Mouse (Mus musculus) ZHBTc4 (cell line): ENCODE data around the gene Tmem217.
"Not testable (repeated sequence)": the region's sequence is repeated elsewhere in the genome, so short reads cannot be mapped to it uniquely, and the experiment has no call there.

Experiments
- DNase-seq: peaks from one replicate; pipeline ENCODE4 v3.0.0-alpha.2; 2011; ENCODE audit warnings: low read depth, low spot score

The Tmem217 gene

DNA sequence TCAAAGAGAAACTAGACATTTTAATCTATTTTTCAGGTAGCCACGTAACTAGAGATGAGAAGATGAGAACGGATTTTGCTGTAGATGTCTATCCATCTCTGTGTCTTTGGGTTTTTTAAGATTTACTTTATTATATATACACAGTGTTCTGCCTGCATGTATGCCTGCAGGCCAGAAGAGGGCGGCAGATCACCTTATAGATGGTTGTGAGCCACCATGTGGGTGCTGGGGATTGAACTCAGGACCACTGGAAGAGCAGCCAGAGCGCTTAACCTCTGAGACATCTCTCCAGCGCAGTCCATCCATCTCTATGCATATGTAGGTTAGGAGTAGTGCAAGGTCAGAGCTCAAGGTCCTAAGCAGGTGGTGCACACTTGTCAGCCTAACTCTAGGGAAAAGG, 48.5 kb downstream of the Tmem217 start:
- DNase-seq, result peak; percentile 62

- no peak for DNase-seq
These were observed 49.2 kb downstream of the Tmem217 start for GRCm38 (mm10) chr17:29502669-29503665.

DNA sequence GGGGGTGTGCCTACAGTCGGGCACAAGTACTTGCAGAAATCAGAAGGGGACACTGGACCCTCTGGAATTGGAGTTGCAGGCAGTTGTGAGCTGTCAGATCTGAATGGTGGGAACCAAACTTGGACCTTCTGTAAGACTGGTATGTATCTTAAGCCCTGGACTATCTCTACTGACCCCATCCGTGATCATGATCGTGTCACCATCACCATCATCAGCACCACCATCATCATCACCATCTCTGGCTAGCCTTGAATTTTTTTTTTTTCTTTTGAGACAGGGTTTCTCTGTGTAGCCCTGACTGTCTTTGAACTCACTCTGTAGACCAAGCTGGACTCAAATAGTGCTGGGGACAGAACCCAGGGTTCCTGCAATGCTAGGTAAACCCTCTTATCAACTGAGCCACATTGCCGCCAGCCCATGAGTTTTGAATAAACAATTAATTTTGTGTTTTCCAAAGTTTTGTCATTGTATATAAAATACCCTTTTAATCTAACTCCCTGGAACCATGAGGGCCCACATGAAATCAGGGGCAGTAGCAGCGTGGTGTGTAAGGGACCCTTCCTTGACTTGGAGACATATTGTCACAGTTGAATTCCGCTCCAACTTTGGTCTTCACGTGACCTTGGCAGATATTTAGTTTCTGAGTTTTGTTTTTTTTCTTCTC, 50.0 kb downstream of the Tmem217 start:
- DNase-seq, result no peak

DNA sequence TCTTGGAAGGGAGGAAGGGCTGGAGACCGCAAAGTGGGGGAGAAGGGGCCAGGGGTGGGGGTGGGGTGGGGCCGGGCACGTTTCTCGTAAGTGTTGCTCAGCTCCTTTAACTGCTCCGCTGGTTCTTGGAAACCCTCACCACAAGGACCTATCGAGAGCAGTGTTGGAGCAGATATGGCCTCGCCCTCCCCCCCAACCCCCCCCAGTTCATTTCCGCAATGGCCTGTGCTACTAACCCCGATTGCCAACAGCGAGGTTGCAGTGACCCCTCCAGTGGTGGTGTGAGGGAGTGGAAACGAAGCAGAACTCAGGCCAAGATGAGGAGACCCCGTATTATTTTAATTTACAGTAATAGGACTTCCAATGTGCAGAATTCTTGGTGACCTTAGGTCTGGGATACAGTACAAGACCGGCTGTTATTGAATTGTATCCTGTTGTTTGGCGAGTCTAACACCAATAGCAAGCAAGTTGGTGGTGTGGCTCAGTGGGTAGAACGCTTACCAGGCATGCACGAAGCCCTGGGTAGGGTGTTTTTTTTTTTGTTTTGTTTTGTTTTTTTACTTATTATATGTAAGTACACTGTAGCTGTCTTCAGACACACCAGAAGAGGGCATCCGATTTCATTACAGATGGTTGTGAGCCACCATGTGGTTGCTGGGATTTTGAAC, 51.2 kb downstream of the Tmem217 start:
- DNase-seq, result no peak

DNA sequence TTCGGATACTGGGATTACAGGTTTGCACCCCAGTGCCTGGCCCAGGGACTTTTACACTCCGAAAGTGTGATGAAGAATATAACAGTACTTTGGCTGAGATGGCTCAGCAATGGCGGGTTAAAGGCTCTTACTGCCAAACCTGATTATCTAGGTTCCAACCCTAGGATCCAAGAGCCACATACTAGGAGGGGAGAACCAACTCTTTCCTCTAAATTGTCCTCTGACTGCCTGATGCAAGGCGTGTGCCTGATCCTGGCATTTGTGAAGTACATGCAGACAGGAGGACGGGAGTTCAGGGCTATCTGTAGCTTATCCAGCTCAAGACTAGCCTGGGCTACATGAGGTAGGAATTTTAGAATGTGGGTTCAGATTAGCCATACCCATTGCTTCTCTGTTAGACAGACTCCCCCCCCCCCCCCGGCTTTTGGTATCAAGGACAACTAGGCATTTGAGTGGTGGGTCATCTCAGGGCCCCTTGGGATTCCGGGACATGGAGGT, 51.9 kb downstream of the Tmem217 start:
- no peak for DNase-seq

DNA sequence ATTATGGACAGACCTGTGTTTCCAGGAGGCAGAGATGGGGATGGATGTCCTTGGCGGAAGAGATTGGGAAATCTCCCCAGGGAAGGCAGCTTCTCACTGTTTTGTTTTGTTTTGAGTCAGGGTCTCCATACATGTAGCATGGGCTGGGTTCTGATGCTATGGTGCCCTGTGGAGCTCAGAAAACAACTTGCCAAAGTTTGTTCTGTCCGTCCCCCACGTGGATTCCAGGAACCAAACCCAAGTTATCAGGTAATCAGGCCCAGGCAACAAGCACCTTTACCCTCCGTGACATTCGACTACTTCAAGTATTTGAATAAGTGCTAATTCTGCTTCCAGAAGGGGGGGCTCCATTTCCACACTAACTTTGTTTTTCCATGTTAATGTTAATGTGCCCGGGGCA, 52.7 kb downstream of the Tmem217 start:
- no peak for DNase-seq

- DNase-seq, result not testable (repeated sequence)
These were observed 53.2 kb downstream of the Tmem217 start for GRCm38 (mm10) chr17:29498952-29499351.

DNA sequence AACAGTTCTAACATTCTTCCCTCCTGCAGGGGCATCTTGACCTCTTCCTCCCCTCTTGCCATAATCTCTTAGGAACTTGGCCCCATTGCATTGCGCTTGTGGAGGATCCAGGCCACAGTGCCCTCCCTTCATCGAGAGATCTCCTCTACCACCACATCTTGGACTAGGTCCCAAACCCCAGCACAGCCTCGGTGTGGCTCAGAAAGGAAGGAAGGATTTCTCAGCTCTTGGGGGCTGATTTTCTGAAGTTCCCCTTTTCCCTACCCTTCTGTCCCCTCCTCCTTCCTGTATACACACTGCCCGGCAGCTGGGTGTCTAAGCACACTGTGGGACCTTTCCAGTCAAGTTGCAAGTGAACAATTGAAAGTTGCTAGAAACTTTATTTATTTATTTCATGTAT, 54.2 kb downstream of the Tmem217 start:
- DNase-seq, result no peak

DNA sequence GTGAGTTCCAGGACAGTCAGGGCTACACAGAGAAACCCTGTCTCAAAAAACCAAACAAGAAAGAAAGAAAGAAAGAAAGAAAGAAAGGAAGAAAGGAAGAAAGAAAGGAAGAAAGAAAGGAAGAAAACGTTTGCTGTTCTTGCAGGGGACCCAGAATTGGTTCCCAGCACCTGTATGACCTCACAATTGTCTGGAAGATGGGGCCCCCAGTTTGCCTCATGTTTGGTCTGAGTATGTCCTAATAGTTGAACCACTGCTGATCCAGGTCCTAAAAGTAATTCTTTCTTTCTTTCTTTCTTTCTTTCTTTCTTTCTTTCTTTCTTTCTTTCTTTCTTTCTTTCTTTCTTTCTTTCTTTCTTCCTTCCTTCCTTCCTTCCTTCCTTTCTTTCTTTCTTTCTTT, 54.7 kb downstream of the Tmem217 start:
- DNase-seq, result not testable (repeated sequence)

DNA sequence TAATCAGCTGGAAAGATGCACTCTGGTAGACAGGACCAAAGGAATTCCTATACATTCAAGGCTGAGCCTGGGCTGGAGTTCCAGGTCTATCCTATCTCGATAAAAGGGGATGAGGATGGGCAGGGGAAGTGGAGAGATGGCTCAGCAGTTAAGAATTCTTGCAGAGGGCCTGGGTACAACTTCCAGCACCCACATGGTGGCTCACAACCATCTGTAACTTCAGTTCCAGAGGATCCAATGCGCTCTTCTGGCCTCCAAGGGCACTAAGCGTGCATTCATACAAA, 55.2 kb downstream of the Tmem217 start:
- DNase-seq, result no peak

DNA sequence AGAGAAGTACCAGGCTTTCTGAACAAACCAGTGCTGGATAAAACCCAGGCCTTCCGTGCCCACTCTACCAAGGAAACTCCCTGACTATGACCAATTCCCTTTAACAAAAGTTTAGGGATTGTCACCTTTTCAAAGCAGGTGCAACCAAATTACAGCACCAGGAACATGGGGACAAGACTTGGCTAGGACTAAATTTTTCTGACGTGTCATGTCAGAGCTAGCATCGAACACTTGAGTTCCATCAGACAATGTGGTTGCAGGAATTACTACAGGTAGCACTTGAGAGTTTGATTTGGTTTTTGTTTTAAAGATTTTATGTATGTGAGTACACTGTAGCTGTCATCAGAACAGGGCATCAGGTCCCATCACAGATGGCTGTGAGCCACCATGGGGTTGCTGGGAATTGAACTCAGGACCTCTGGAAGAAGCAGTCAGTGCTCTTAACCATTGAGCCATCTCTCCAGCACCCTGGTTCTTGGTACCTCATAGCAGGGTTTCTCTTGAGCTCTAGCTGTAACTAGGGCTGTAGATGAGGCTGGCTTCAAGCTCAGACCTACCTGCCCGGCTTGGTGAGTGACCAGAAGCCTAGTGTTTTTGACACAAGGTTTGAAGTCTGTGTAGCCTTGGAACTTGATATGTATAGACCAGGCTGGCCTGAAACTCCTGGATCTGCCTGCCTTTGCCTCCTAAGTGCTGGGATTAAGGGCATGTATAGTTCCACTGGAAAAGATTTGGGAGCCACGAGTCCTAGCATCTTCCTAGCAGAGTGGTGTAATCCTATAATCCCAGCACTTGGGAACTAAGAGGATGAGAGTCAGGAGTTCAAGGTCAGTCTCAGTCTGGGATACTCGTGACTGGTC, 55.7 kb downstream of the Tmem217 start:
- no peak for DNase-seq

DNA sequence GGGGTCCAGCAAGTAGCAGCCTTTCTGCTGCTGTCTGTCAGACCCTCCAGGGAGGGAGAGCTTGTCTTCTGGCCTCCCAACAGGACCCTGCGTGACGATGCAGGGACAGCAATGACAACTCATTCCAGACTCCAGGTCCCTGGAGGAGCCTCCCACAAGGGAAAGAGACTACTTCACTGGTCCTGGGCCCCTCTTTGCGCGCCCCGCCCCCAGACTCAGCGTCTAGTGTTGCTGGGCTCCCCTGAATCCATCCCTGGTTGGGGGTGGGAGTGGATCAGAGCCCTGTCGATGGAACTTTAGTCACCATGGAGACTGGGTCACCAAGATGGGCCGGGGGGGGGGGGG, 57.5 kb downstream of the Tmem217 start:
- DNase-seq, result no peak

DNA sequence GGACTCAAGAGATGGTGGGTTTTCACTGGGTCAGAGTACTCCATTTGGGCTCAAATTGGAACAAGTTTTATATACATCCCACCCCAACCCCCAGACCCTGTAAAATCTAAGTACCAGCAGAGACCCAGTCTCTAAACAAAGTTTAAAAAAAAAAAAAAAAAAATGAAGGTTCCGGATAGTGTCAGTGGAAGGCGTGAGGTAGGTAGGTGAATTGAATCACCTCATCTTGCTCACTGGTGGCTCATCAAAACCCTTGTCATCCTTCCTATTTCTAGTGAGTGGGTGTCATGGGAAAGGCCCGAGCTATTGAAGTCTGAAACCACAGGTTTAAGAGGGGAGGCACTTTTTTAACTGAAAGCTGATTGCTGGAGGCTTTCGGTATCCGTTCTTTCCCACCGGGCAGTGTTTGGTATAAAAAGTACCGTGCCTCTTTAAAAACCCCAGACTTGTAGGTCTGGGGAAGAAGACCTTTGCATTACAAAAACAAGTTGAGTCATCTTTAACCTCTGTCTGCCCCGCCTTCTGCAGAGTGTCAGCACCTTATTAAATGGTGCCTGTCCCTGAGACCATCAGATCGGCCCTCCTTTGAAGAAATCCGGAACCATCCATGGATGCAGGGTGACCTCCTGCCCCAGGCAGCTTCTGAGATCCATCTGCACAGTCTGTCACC, 58.0 kb downstream of the Tmem217 start:
- DNase-seq, result peak; percentile 87

DNA sequence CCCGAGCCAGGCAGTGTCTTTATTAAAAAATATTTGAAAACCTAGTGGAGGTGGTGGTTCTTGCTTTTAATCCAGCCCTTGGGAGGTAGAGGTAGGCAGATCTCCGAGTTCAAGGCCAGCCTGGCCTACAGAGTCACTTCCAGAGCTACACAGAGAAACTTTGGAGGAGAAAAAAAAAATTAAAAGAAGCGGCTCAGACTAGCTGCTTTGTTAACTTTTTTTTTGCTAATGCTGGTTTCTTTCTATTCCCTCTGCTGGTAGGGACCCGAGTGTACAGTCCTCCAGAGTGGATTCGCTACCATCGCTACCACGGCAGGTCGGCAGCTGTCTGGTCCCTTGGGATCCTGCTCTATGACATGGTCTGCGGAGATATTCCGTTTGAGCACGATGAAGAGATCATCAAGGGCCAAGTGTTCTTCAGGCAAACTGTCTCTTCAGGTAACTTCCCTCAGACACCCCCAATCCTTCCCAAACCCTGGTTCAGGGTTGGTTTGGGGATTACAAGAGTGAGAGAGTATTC, 58.7 kb downstream of the Tmem217 start:
- no peak for DNase-seq

GRCm38 (mm10) chr17:29492269-29493191, 59.7 kb downstream of the Tmem217 start:
- peak; percentile 96 for DNase-seq

DNA sequence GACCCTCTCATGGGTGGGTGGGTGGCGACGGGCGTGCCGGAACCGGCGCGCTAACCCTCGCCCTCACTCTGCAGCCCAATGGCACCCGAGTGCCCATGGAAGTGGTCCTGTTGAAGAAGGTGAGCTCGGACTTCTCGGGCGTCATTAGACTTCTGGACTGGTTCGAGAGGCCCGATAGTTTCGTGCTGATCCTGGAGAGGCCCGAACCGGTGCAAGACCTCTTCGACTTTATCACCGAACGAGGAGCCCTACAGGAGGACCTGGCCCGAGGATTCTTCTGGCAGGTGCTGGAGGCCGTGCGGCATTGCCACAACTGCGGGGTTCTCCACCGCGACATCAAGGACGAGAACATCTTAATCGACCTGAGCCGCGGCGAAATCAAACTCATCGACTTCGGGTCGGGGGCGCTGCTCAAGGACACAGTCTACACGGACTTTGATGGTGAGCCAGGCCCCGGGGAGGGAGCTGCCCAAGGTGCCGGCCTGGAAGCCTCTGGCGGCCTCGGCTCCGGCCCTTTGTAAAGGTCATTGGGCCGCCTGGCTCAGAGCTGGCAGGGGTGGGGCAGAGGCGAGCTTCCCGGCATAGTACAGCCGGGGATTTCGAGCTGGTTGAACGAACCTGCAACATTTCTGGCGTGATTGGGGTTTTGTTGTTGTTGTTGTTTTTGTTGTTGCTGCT, 60.5 kb downstream of the Tmem217 start:
- DNase-seq, result peak; percentile 89

DNA sequence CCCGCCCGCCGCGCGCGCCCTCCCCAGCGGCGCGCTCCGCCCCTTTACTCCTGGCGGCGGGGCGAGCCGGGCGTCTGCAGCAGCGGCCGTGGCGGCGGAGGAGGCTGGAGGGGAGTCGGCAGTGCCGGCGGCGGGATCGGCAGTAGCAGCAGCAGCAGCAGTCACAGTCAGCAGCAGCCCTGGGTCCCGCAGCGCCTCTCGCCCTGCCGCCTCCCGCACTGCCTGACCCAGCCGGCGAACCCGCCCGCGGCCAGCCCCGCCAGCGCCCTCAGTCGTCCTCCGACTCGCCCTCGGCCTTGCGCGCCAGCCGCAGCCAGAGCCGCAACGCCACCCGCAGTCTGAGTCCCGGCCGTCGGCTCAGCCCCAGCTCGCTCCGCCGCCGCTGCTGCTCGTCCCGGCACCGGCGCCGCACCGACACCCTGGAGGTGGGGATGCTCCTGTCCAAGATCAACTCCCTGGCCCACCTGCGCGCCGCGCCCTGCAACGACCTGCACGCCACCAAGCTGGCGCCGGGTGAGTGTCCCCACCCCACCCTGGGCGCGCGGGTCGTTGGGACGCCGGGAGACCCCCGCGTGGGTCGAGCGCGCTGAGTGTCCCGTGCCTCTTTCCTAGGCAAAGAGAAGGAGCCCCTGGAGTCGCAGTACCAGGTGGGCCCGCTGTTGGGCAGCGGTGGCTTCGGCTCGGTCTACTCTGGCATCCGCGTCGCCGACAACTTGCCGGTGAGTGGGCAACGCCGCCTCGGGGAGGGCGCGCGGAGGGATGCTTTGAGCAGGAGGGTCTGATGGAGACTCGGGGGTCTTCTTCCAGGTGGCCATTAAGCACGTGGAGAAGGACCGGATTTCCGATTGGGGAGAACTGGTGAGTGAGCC, 61.2 kb downstream of the Tmem217 start, which contains the start of gene Pim1:
Gene Pim1, plus strand, starts transcription at position 41 of the 869 bp plus-strand sequence.
- DNase-seq, result no peak
